Mouse (Mus musculus) cortical plate, adult 2 months (tissue): ENCODE data around the gene Txn2.

Experiments
- CTCF ChIP-seq: fragments of 200-500 bp; IDR thresholded peaks from 2 replicates; pipeline ENCODE4 v1.5.1; 2011; ENCODE audit warnings: mild to moderate bottlenecking, control low read depth, low read length; ENCODE audit not compliant: insufficient read depth; ENCODE audit errors: extremely low read depth
- POLR2A ChIP-seq: fragments of 200-500 bp; IDR thresholded peaks from 2 replicates; pipeline ENCODE4 v1.6.1; 2011; ENCODE audit warnings: mild to moderate bottlenecking, low read length, control low read depth; ENCODE audit not compliant: insufficient read depth; ENCODE audit errors: extremely low read depth

- TF ChIP-seq POLR2A (no peak), CTCF (peak; percentile 91)
Measured at GRCm38 (mm10) chr15:77916851-77917544, 11.8 kb downstream of the Txn2 start.
